Mouse (Mus musculus) C2C12 (cell line): ENCODE measurements around the gene Slc2a13.

ENCODE experiments used
- CTCF ChIP-seq: IDR thresholded peaks from one replicate; pipeline ENCODE4 v1.5.1; 2011; ENCODE audit not compliant: control insufficient read depth, insufficient read depth, insufficient read length
- FOSL1 ChIP-seq: IDR thresholded peaks from one replicate; pipeline ENCODE4 v1.8.0; 2011; ENCODE audit warnings: mild to moderate bottlenecking, low read length; ENCODE audit not compliant: poor library complexity, insufficient read depth, severe bottlenecking
- MAX ChIP-seq: IDR thresholded peaks from one replicate; pipeline ENCODE4 v1.6.1; 2011; ENCODE audit warnings: mild to moderate bottlenecking, control low read depth
- MYOG ChIP-seq: IDR thresholded peaks from one replicate; pipeline ENCODE4 v1.6.1; 2011; ENCODE audit not compliant: control insufficient read depth, insufficient read length; ENCODE audit errors: extremely low read depth

DNA sequence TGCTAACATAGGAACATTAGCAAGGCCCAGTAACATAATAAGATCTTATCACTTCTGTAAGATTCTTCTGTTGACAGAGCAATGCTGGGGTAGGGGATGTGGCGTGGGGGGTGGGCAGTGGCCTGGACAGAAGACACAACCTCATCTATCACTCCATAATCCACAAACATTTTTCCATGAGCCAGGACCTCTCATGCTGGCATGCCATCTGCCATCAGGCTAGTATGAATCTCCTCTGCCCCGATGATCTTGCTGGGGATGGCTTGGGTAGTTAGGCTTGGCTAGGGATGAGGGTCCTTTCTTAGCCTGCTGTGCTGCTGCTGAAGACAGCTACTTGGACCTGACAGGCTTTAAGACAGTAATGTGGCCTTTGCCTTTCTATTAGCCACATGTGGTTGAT is 190.5 kb downstream of the Slc2a13 start:
- TF ChIP-seq FOSL1 (no peak), MAX (no peak), CTCF (no peak), MYOG (no peak)
